Mouse (Mus musculus) stomach, embryonic 15.5 days (tissue): ENCODE measurements around the gene Cd47. TPM values are rescaled to one million over a fixed set of nuclear protein-coding genes. Genes with fewer than 3 reads are reported as not detected.

Experiments used
- ATAC-seq: fragments of 200-750 bp; cut with Nextera tagmentation; 2 replicates; pipeline ENCODE4 v1.8.0; 2017; ENCODE audit warnings: low read depth, moderate number of reproducible peaks, moderate TSS enrichment; ENCODE audit not compliant: insufficient read depth, low FRiP score
- H3K27ac ChIP-seq: fragments of 300-500 bp; sonication (generic); 2 replicates; pipeline ENCODE4 v1.5.1; 2015; ENCODE audit warnings: mild to moderate bottlenecking, inconsistent platforms
- H3K27me3 ChIP-seq: fragments of 300-500 bp; sonication (generic); replicated peaks from 2 replicates; pipeline ENCODE4 v1.6.1; 2015; ENCODE audit warnings: inconsistent platforms
- H3K36me3 ChIP-seq: fragments of 300-500 bp; sonication (generic); 2 replicates; pipeline ENCODE4 v1.6.1; 2015; ENCODE audit warnings: inconsistent platforms
- H3K4me1 ChIP-seq: fragments of 300-500 bp; sonication (generic); 2 replicates; pipeline ENCODE4 v1.6.1; 2015; ENCODE audit warnings: inconsistent platforms
- H3K4me2 ChIP-seq: fragments of 300-500 bp; sonication (generic); 2 replicates; pipeline ENCODE4 v1.6.1; 2015; ENCODE audit warnings: mild to moderate bottlenecking, inconsistent platforms
- H3K4me3 ChIP-seq: fragments of 300-500 bp; sonication (generic); replicated peaks from 2 replicates; pipeline ENCODE4 v1.5.1; 2015; ENCODE audit warnings: inconsistent platforms
- H3K9ac ChIP-seq: fragments of 300-500 bp; sonication (generic); 2 replicates; pipeline ENCODE4 v1.6.1; 2015; ENCODE audit warnings: inconsistent platforms
- H3K9me3 ChIP-seq: fragments of 300-500 bp; sonication (generic); 2 replicates; pipeline ENCODE4 v1.6.1; 2016; ENCODE audit warnings: inconsistent platforms
- whole genome bisulfite sequencing: fragments of 180-500 bp; shearing (Covaris S2); methylation state at CpG from one replicate; pipeline ENCODE4 v1.1.7; 2015; 5-methylcytosine and 5-hydroxymethylcytosine counted together
- polyA plus RNA-seq: library from polyadenylated mRNA; unstranded; fragments of >200 nt; fragmentation: Nextera tagmentation; extraction: Ambion mirVana; gene quantifications from 2 replicates; pipeline ENCODE4 v1.2.1, GENCODE M21; 2015

Cd47 gene
- 90.4 and 103 TPM in 2 replicates for polyA plus RNA-seq

DNA sequence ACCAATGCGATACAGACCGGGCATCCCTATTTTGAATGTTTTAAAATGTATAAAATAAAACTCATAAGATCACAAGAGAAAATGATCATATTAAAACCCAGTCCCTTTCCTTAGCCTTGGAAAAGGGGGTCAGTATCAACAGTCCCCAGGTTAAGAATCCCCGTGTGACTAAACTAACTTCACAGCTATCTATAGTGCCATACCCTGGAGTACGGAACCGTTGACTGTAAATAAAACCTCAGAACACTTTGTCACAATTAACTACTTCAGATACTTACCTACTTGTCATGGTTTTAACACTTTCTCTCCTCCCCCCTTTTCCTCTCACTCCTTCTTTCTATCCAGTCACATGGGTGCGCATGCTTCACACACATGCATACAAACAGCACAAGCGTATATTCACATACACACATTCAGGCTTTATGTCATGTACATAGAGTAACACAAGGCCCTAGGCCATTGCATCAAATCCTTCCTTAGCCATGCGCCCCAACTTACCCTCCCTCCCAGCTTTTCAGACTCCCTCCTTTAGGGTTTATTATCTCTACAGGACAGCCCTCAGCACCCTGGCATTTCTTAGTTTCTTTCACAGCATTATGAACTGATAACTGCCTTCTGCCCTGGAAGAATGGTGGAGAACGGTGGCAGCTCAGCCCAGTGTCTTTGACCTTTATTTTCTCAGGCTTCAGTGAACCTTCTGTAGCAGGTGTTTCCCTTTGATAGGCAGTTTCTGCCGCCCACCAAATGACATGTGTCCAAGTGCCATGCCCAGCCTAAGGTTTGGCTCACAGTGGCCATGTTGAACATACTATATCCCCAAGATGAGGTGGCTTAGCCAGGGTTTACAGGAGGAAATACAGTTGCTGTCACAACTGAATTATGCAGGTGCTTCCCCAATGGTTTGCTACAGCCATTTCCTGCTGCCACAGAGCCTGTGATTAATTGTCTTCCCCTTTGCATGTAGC is at the start of gene Cd47:
Gene Cd47 (plus strand): TSS at position 937 of the 965 bp plus-strand sequence.
- H3K4me3 ChIP-seq, result no peak within 1 kb of the TSS
- WGBS, result 76% methylated on average over 10 of the region's 10 CpGs

DNA sequence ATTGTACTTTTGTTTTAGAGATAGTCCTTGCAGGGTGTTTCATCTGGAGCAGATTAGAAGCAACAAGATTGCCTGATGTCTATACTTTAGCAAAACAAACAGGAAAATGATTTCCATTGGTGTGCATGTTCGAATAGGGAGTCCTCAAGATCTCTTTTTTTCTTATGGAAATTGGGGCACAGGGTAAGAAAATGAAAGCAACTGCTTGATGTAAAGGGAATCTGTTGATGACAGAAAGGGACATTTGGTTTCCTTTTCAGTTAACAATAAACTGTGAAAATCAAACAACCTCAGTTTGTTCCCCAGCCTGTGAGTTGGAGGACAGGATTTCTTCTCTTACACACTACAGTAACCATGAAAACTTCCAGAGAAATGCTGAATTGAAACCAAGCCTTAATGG is 47.4 kb upstream of the Cd47 start:
- Histone ChIP-seq H3K9ac (no peak overlapping the region), H3K4me2 (no peak overlapping the region), H3K9me3 (no peaks in the 10 kb centered on the region), H3K27ac (no peak overlapping the region), H3K4me1 (no peaks in the 10 kb centered on the region), H3K36me3 (no peaks in the 10 kb centered on the region), H3K4me3 (no peak overlapping the region), H3K27me3 (no peaks in the 10 kb centered on the region)
- ATAC-seq, result no peak
- WGBS, result 79% methylated on average over 1 of the region's 1 CpGs

More for the DNA sequence above, at the start of gene Cd47:
- Histone ChIP-seq H3K27ac (peak within 1 kb of the TSS; percentile 26; the same call in 1 of the 2 replicates), H3K9me3 (no peaks in the 10 kb centered on the region), H3K9ac (no peak within 1 kb of the TSS), H3K4me2 (no peak within 1 kb of the TSS), H3K27me3 (no peaks in the 10 kb centered on the region), H3K4me1 (peaks cover 5% of the 10 kb centered on the region; the same call in 1 of the 2 replicates), H3K36me3 (no peaks in the 10 kb centered on the region)
- peak; percentile 93 for ATAC-seq

DNA sequence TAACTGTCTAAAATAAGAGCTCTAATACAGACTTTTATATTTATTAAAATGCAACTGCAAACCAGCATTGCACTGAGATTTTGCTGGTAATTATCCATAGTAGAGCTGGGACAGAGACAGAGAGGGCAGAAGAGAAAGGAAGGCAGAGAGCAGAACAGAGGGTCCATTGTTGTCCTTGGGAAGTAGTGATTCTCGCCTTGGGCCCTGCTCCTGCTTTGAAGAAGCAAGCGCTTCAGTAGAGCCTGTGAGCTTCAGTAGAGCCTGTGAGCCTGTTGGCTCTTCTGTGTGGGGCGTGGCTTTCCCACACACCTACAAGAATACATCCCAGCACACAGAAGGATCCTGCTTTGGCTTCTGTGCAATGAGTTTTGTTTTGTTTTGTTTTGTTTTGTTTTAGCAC is 47.0 kb upstream of the Cd47 start:
- no peaks in the 10 kb centered on the region for H3K27me3 ChIP-seq
- H3K4me2 ChIP-seq, result no peak overlapping the region
- no peaks in the 10 kb centered on the region for H3K36me3 ChIP-seq
- no peaks in the 10 kb centered on the region for H3K4me1 ChIP-seq
- 60% methylated on average over 3 of the region's 3 CpGs for WGBS
- H3K9ac ChIP-seq, result no peak overlapping the region
- H3K9me3 ChIP-seq, result no peaks in the 10 kb centered on the region
- no peak overlapping the region for H3K4me3 ChIP-seq
- no peak for ATAC-seq
- H3K27ac ChIP-seq, result no peak overlapping the region

DNA sequence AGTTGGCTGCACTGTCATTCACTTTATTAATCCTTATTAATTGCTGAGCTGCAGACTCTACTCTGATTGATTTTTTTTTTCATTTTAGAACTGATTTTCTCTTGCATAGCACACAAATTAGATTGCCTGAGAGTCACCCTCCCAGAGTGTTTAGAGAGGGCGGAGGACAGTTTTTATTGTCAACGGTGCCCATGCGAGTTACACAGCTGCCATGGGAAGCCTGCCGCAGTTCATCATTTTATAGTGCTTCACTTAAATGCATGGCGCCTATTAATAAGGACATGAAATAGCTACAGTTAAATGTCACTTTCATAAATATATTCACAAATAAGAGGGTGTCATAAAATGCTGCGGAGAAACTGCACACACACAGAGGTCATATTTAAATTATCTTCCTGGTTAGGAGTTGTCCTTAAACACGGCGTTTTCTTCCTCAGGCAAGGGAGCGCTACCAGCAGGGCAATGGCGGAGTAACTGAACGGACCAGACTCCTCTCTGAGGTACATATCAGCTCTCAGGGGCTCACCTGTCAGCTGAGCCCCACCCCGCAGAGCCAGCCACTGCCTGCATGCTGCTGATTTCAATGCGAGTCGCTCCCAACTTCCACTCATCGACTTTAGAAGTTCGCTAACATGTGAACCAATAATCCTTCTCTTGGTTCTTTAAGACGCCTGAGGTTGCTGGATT is 39.7 kb upstream of the Cd47 start:
- Histone ChIP-seq H3K4me2 (no peak overlapping the region), H3K36me3 (no peaks in the 10 kb centered on the region), H3K9ac (no peak overlapping the region), H3K4me1 (no peaks in the 10 kb centered on the region), H3K27ac (no peak overlapping the region), H3K9me3 (no peaks in the 10 kb centered on the region), H3K27me3 (no peaks in the 10 kb centered on the region), H3K4me3 (no peak overlapping the region)
- no peak for ATAC-seq
- 74% methylated on average over 17 of the region's 17 CpGs for WGBS

DNA sequence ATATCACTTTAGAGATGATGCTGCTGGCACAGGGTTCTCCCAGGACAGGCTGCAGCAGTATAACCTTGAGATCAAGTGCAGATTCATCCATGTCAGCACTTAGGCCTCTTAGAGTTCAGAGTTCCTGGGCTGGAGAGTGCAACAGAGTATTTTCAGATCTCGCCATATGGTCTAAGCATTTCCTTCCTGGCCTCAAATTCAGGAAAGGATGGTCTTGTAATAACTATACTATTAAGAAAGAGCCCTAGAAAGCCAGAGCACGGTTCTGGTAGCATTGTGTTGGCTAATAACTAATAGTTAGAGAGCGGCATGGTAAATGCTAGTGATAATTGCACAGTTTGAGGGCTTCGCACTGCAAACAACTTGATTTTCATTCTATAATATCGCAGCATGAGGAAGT is 38.4 kb upstream of the Cd47 start:
- 78% methylated on average over 5 of the region's 5 CpGs for WGBS
- H3K4me1 ChIP-seq, result no peaks in the 10 kb centered on the region
- no peak overlapping the region for H3K4me2 ChIP-seq
- no peak overlapping the region for H3K27ac ChIP-seq
- no peaks in the 10 kb centered on the region for H3K36me3 ChIP-seq
- H3K27me3 ChIP-seq, result no peaks in the 10 kb centered on the region
- H3K9ac ChIP-seq, result no peak overlapping the region
- H3K9me3 ChIP-seq, result no peaks in the 10 kb centered on the region
- no peak overlapping the region for H3K4me3 ChIP-seq
- ATAC-seq, result no peak

DNA sequence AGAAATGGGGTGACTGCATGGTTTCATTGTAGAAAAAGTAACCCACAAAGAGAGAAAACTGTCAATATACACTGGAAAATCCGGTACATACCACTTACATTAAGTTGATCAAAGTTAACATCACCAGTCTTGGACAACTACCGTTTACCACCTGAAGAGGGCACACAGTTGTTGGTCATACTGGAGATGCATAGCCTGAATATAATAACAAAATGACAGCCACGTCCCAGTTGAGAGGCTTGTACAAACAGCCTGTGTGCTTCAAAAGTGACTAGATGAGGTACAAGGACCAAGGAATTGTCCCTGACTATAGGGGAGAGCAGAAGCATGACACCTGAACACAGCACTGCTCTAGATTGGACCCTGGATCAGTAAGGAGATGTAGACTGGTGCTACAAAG is 34.0 kb upstream of the Cd47 start:
- H3K27me3 ChIP-seq, result no peaks in the 10 kb centered on the region
- no peak overlapping the region for H3K4me2 ChIP-seq
- H3K4me1 ChIP-seq, result no peaks in the 10 kb centered on the region
- WGBS, result 54% methylated on average over 3 of the region's 3 CpGs
- H3K27ac ChIP-seq, result no peak overlapping the region
- no peaks in the 10 kb centered on the region for H3K36me3 ChIP-seq
- ATAC-seq, result no peak
- H3K9ac ChIP-seq, result no peak overlapping the region
- no peak overlapping the region for H3K4me3 ChIP-seq
- no peaks in the 10 kb centered on the region for H3K9me3 ChIP-seq

DNA sequence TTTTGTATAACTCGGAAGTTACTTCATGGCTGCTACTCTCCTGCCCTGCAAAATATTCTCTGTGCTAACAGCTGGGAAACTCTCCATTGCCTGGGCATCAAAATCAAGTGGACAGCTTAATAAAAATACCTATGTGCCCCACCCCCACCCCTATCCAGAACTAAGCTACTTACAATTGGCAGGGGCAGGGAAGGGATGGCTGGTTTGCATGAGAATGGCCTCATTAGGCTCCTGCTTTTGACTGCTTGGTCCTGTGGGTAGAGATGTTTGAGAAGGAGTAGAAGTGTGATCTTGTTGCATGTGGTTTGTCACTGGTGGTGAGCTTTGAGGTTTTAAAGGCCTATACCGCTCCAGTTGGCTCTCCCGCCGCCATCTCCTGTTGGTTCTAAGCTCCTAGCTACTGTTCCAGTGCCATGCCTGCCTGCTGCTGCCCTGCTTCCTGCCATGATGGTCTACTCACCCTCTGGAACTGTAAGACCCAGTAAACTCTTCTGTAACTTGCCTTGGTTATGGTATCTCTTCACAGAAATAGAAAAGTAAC is 31.8 kb upstream of the Cd47 start:
- Histone ChIP-seq H3K9ac (no peak overlapping the region), H3K4me1 (no peaks in the 10 kb centered on the region), H3K4me2 (no peak overlapping the region), H3K9me3 (no peaks in the 10 kb centered on the region), H3K27ac (no peak overlapping the region), H3K4me3 (no peak overlapping the region), H3K27me3 (no peaks in the 10 kb centered on the region), H3K36me3 (no peaks in the 10 kb centered on the region)
- no peak for ATAC-seq
- WGBS, result 94% methylated on average over 4 of the region's 4 CpGs

DNA sequence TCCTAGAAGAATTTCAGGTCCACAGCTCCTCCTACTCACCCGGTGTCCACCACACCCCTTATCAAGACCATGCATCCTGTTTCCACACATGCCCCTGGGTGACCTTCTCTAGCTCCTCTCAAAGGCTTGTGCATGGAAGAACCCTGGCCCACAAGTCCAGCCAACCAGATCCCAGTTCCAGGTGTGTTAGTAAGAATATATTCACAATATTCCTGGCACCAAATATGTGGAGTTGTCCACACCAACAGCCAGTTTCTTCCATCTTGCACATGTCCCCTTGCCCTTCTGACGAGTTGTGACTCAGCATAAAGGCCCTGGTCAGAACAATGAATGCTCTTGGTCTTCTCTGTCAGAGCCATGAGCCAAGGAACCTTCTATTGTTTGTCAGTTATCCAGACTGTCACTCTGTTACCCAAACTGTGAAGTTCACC is 30.5 kb upstream of the Cd47 start:
- Histone ChIP-seq H3K9ac (no peak overlapping the region), H3K36me3 (no peaks in the 10 kb centered on the region), H3K27me3 (no peaks in the 10 kb centered on the region), H3K27ac (no peak overlapping the region), H3K9me3 (no peaks in the 10 kb centered on the region), H3K4me2 (no peak overlapping the region), H3K4me3 (no peak overlapping the region), H3K4me1 (no peaks in the 10 kb centered on the region)
- peak; percentile 85; the same call in 1 of the 2 replicates for ATAC-seq
- WGBS, result 85% methylated on average over 2 of the region's 2 CpGs

DNA sequence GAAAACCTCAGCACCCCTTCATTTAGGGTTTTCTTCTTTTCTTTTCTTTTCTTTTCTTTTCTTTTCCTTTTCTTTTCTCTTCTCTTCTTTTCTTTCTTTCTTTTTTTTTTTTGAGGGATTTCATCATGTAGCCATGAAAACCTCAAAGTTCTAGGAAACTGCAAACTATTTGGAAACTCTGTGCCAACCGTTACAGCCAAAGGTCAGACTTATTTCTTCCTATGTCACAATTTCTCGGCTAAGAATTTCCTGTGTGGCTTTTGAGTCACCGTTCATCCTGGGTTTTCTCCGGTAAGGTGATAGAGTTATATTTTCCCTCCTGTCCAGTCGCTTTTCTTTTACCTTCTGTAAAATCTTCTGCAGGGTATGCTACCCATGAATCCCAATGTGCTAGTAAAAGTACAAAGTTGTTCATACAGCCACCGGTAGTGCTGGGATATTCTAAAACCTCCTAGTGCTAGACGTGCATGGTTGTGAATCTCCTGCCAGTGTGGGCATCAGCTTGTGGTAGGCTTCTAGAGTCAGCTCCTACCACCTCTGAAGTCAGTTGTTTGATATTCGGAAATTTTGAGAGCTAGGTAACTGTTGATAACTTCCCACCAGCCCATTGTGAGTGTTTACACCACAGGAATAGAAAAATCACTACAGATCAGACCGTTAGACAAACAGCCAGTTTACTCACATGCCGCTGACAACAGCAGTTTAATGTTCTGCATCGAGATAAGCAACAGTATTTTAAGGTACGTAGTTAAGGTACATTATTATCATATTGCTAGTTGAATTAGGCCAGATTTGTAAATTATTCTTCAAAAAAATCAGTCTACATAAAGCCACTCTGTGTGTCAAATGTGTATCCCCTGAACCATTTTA is 29.8 kb upstream of the Cd47 start:
- no peak overlapping the region for H3K4me2 ChIP-seq

DNA sequence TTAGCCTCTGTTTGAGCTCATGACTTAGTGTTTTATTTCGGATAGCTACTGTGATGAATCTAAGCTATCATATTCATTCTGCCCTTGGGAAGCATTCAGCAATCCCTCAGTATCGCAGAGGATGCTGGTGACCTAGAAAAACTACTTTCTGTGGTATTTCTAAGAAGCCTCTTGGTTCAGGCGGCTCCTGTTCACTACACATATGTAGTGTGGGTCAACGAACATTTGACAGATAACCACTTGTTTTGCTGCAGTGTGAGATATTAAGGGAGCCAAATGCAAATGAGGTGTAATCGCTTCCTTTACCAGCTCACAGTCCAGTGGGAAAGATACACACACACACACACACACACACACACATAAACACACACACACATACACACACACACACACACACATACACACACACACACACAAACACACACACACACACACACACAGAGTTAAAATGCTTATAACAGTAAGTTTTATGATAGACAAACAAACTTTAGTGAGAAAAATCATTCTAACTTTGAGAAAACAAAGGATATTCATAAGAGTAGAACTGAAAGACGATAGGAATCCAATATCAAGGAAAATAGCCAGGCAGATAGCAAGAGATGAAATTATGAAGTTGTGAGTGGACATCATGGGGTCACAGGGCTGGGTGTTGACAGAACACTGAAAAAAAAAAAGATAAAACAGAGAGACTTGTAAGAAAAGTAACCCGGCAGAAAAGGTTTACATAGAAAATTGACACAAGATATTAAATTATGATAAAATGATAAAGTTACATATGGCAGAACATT is 28.5 kb upstream of the Cd47 start:
- Histone ChIP-seq H3K4me2 (no peak overlapping the region), H3K4me1 (no peaks in the 10 kb centered on the region), H3K27me3 (no peaks in the 10 kb centered on the region), H3K27ac (no peak overlapping the region), H3K9ac (no peak overlapping the region), H3K36me3 (no peaks in the 10 kb centered on the region), H3K9me3 (no peaks in the 10 kb centered on the region), H3K4me3 (no peak overlapping the region)
- ATAC-seq, result peak; percentile 61; the same call in 1 of the 2 replicates
- 69% methylated on average over 7 of the region's 7 CpGs for WGBS

More for the DNA sequence above, 29.8 kb upstream of the Cd47 start:
- WGBS, result 83% methylated on average over 12 of the region's 12 CpGs
- Histone ChIP-seq H3K27me3 (no peaks in the 10 kb centered on the region), H3K9me3 (no peaks in the 10 kb centered on the region), H3K4me3 (no peak overlapping the region), H3K27ac (no peak overlapping the region), H3K4me1 (no peaks in the 10 kb centered on the region), H3K9ac (no peak overlapping the region), H3K36me3 (no peaks in the 10 kb centered on the region)
- ATAC-seq, result no peak

DNA sequence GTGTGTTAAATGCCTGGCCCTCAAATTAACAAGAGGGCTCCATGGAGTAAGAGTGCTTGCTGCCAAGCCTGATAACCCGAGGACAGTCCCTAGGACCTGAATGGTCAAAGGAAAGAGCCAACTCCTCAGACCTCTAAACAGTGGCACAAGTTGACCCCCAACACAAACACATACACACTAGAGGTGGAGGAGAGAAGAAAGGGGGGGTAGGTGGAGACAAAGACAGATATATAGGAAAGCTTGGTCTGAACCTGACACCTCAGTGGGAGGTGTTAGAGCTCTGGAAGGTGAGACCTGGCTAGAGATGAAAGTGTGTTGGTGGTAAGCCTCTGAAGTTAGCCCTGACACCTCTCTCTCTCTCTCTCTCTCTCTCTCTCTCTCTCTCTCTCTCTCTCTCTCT is 27.8 kb upstream of the Cd47 start:
- H3K27me3 ChIP-seq, result no peaks in the 10 kb centered on the region
- H3K36me3 ChIP-seq, result no peaks in the 10 kb centered on the region
- ATAC-seq, result no peak
- WGBS, result 20% methylated on average over 1 of the region's 1 CpGs
- no peaks in the 10 kb centered on the region for H3K9me3 ChIP-seq
- H3K27ac ChIP-seq, result no peak overlapping the region
- no peak overlapping the region for H3K4me3 ChIP-seq
- H3K4me1 ChIP-seq, result no peaks in the 10 kb centered on the region
- no peak overlapping the region for H3K4me2 ChIP-seq
- H3K9ac ChIP-seq, result no peak overlapping the region
